Mouse (Mus musculus): Measurements from ENCODE around the gene Srebf1.

DNA sequence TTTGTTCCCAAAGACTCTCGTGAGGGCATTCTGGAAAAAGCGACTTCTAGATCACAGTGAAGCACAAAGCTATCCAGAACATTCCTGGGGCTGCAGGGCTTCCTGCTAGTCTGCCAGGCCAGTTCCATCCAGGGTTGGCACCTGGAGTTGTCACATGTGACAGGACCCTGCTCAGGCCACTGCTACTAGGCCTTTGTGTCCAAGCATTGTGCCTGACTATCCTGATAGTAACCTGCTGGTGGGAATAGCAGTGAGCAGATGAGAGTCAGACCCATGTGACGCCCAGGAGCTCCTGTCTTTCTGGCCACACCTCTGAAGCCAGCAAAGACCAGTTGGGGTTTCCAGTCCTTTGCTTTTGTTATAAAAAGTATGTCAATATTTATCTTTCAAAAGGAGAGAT, 50.3 kb downstream of the Srebf1 start:
- no peak for TF ChIP-seq CTCF (conservative IDR thresholded peaks at IDR 0.05; ENCODE audit: insufficient read depth, insufficient read length, low read depth, low read length)
- no peak for TF ChIP-seq POLR2A (IDR thresholded peaks at IDR 0.05; ENCODE audit: low read depth, low read length)
